Mouse (Mus musculus): ENCODE measurements at regions not wholly inside any gene's neighbourhood (a gene's known extent, or its start where the extent isn't known, plus 50 kb on each side); places are given as distances from the start of the nearest gene placed in this dataset.
"Not testable (repeated sequence)": the region's sequence is repeated elsewhere in the genome, so short reads cannot be mapped to it uniquely, and the experiment has no call there.

GRCm38 (mm10) chr9:85637274-85637673 lies 111.9 kb downstream of the Ibtk start:
- DNase-seq (ENCODE audit: low spot score in 2 of 2) = no peak

GRCm38 (mm10) chr9:85636131-85636447 lies 113.0 kb downstream of the Ibtk start:
- DNase-seq (ENCODE audit: low spot score in 2 of 2) = no peak

- no peak for DNase-seq (ENCODE audit: low spot score in 2 of 2)
These were observed 113.5 kb downstream of the Ibtk start for GRCm38 (mm10) chr9:85635438-85636130.

- not testable (repeated sequence) for DNase-seq (ENCODE audit: low spot score in 2 of 2)
These were observed 114.3 kb downstream of the Ibtk start for GRCm38 (mm10) chr9:85634786-85635185.

- DNase-seq (ENCODE audit: low spot score in 2 of 2) = no peak
These were observed 131.2 kb downstream of the Ibtk start for GRCm38 (mm10) chr9:85617972-85618371.

- DNase-seq (ENCODE audit: low spot score in 2 of 2) = no peak
These were observed 131.9 kb downstream of the Ibtk start for GRCm38 (mm10) chr9:85617177-85617777.

- DNase-seq (ENCODE audit: low spot score in 2 of 2) = no peak
These were observed 132.8 kb downstream of the Ibtk start for GRCm38 (mm10) chr9:85616266-85616869.

GRCm38 (mm10) chr9:85609152-85609551 lies 140.0 kb downstream of the Ibtk start:
- DNase-seq (ENCODE audit: low spot score in 2 of 2) = no peak

GRCm38 (mm10) chr9:85596959-85597358 lies 152.2 kb downstream of the Ibtk start:
- peak in 1 of 2 experiments; percentile 8 for DNase-seq (ENCODE audit: low spot score in 2 of 2)

- no peak for DNase-seq (ENCODE audit: low spot score in 2 of 2)
These were observed 155.3 kb downstream of the Ibtk start for GRCm38 (mm10) chr9:85593867-85594266.

- DNase-seq (ENCODE audit: low spot score in 2 of 2) = no peak
These were observed 156.5 kb downstream of the Ibtk start for GRCm38 (mm10) chr9:85592639-85593038.

- DNase-seq (ENCODE audit: low spot score in 2 of 2) = no peak
These were observed 159.9 kb downstream of the Ibtk start for GRCm38 (mm10) chr9:85589210-85589609.

- peak; percentile 12 to 30 for DNase-seq (ENCODE audit: low spot score in 2 of 2)
These were observed 161.1 kb downstream of the Ibtk start for GRCm38 (mm10) chr9:85588077-85588476.

GRCm38 (mm10) chr9:85581028-85581595 lies 168.0 kb downstream of the Ibtk start:
- DNase-seq (ENCODE audit: low spot score in 2 of 2) = peak; percentile 16 to 23

GRCm38 (mm10) chr9:85577812-85578211 lies 171.3 kb downstream of the Ibtk start:
- DNase-seq (ENCODE audit: low spot score in 2 of 2) = no peak

GRCm38 (mm10) chr9:85577338-85577737 lies 171.8 kb downstream of the Ibtk start:
- no peak for DNase-seq (ENCODE audit: low spot score in 2 of 2)

- peak in 1 of 2 experiments; percentile 28 for DNase-seq (ENCODE audit: low spot score in 2 of 2)
These were observed 180.3 kb downstream of the Ibtk start for GRCm38 (mm10) chr9:85568877-85569276.

GRCm38 (mm10) chr9:85551871-85552270 lies 197.3 kb downstream of the Ibtk start:
- DNase-seq (ENCODE audit: low spot score in 2 of 2) = no peak

GRCm38 (mm10) chr9:85550455-85550854 lies 198.7 kb downstream of the Ibtk start:
- no peak for DNase-seq (ENCODE audit: low spot score in 2 of 2)

- peak; percentile 12 to 16 for DNase-seq (ENCODE audit: low spot score in 2 of 2)
These were observed 202.9 kb downstream of the Ibtk start for GRCm38 (mm10) chr9:85546226-85546625.

GRCm38 (mm10) chr9:85545566-85545965 lies 203.6 kb downstream of the Ibtk start:
- DNase-seq (ENCODE audit: low spot score in 2 of 2) = peak; percentile 40 to 49

- DNase-seq (ENCODE audit: low spot score in 2 of 2) = no peak
These were observed 210.6 kb downstream of the Ibtk start for GRCm38 (mm10) chr9:85538557-85538956.

GRCm38 (mm10) chr9:85528421-85528820 lies 201.3 kb upstream of the Tent5a start:
- DNase-seq (ENCODE audit: low spot score in 2 of 2) = no peak

All from heart, adult 9 months (tissue).